Mouse (Mus musculus): Measurements from ENCODE around the gene Gbe1. TPM values are rescaled to one million over a fixed set of nuclear protein-coding genes. Genes with fewer than 3 reads are reported as not detected.

Gbe1 gene
- polyA plus RNA-seq, 1 experiment: 5.9 TPM

- TF ChIP-seq CEBPB (IDR thresholded peaks at IDR 0.05; ENCODE audit: insufficient read depth, poor library complexity, severe bottlenecking): no peak
- no peak for TF ChIP-seq MYOD1 (IDR thresholded peaks at IDR 0.05; ENCODE audit: control insufficient read depth in 1 of 3, insufficient read length in 2 of 3, low read depth in 2 of 3)
- no peak for TF ChIP-seq SRF (IDR thresholded peaks at IDR 0.05; ENCODE audit: control insufficient read depth, insufficient read length, low read depth)
- TF ChIP-seq POLR2AphosphoS2 (IDR thresholded peaks at IDR 0.05; ENCODE audit: insufficient read length, low read depth): no peak
- no peak for TF ChIP-seq TCF3 (IDR thresholded peaks at IDR 0.05; ENCODE audit: insufficient read length, low read depth)
- TF ChIP-seq REST (IDR thresholded peaks at IDR 0.05; ENCODE audit: insufficient read depth, insufficient read length): no peak
- no peak for TF ChIP-seq USF1 (IDR thresholded peaks at IDR 0.05; ENCODE audit: low read depth)
- no peak for TF ChIP-seq E2F4 (IDR thresholded peaks at IDR 0.05; ENCODE audit: insufficient read depth)
- no peak for TF ChIP-seq MYOG (IDR thresholded peaks at IDR 0.05; ENCODE audit: control insufficient read depth in 1 of 3, insufficient read depth in 1 of 3, insufficient read length in 2 of 3, low read depth in 2 of 3)
- no peak for TF ChIP-seq TCF12 (IDR thresholded peaks at IDR 0.05; ENCODE audit: insufficient read depth, poor library complexity, severe bottlenecking)
- no peak for TF ChIP-seq POLR2A (IDR thresholded peaks at IDR 0.05; ENCODE audit: insufficient read length, low read depth)
- Histone ChIP-seq H3K36me3 (ENCODE audit: control insufficient read depth, insufficient read depth) (no peaks in the 10 kb centered on the region), H3K4me2 (ENCODE audit: low read depth) (no peak overlapping the region), H3ac (ENCODE audit: control insufficient read depth, insufficient read length) (no peak overlapping the region), H3K79me2 (ENCODE audit: control insufficient read depth, insufficient read depth) (no peaks in the 10 kb centered on the region), H3K4me3 (no peak overlapping the region), H3K27me3 (ENCODE audit: control insufficient read depth, insufficient read depth, insufficient read length) (no peaks in the 10 kb centered on the region)
Measured at GRCm38 (mm10) chr16:70585964-70586363, 272.2 kb downstream of the Gbe1 start.

GRCm38 (mm10) chr16:70602326-70602725 lies 288.6 kb downstream of the Gbe1 start:
- TF ChIP-seq CEBPB (IDR thresholded peaks at IDR 0.05; ENCODE audit: insufficient read depth, poor library complexity, severe bottlenecking) (no peak), TCF3 (IDR thresholded peaks at IDR 0.05; ENCODE audit: insufficient read length, low read depth) (no peak), MYOD1 (IDR thresholded peaks at IDR 0.05; ENCODE audit: control insufficient read depth in 1 of 3, insufficient read length in 2 of 3, low read depth in 2 of 3) (no peak), MYOG (IDR thresholded peaks at IDR 0.05; ENCODE audit: control insufficient read depth in 1 of 3, insufficient read depth in 1 of 3, insufficient read length in 2 of 3, low read depth in 2 of 3) (no peak), MAX (IDR thresholded peaks at IDR 0.05; ENCODE audit: low read depth) (no peak), USF1 (IDR thresholded peaks at IDR 0.05; ENCODE audit: low read depth) (no peak)
- H3K79me2 ChIP-seq (ENCODE audit: control insufficient read depth, insufficient read depth): no peaks in the 10 kb centered on the region
- no peak overlapping the region for H3ac ChIP-seq (ENCODE audit: control insufficient read depth, insufficient read length)
- H3K4me3 ChIP-seq: no peak overlapping the region
- no peak overlapping the region for H3K4me2 ChIP-seq (ENCODE audit: low read depth)
- H3K36me3 ChIP-seq (ENCODE audit: control insufficient read depth, insufficient read depth): no peaks in the 10 kb centered on the region
- H3K27me3 ChIP-seq (ENCODE audit: control insufficient read depth, insufficient read depth, insufficient read length): no peaks in the 10 kb centered on the region

GRCm38 (mm10) chr16:70608358-70608757 lies 294.6 kb downstream of the Gbe1 start:
- Histone ChIP-seq H3K36me3 (ENCODE audit: control insufficient read depth, insufficient read depth) (no peaks in the 10 kb centered on the region), H3K79me2 (ENCODE audit: control insufficient read depth, insufficient read depth) (no peaks in the 10 kb centered on the region), H3ac (ENCODE audit: control insufficient read depth, insufficient read length) (no peak overlapping the region), H3K27me3 (ENCODE audit: control insufficient read depth, insufficient read depth, insufficient read length) (no peaks in the 10 kb centered on the region), H3K4me2 (ENCODE audit: low read depth) (no peak overlapping the region), H3K4me3 (no peak overlapping the region)
- no peak for TF ChIP-seq SRF (IDR thresholded peaks at IDR 0.05; ENCODE audit: control insufficient read depth, insufficient read length, low read depth)
- TF ChIP-seq POLR2A (IDR thresholded peaks at IDR 0.05; ENCODE audit: insufficient read length, low read depth): no peak
- TF ChIP-seq POLR2AphosphoS2 (IDR thresholded peaks at IDR 0.05; ENCODE audit: insufficient read length, low read depth): no peak
- TF ChIP-seq MYOD1 (IDR thresholded peaks at IDR 0.05; ENCODE audit: control insufficient read depth in 1 of 3, insufficient read length in 2 of 3, low read depth in 2 of 3): no peak
- no peak for TF ChIP-seq USF1 (IDR thresholded peaks at IDR 0.05; ENCODE audit: low read depth)
- no peak for TF ChIP-seq E2F4 (IDR thresholded peaks at IDR 0.05; ENCODE audit: insufficient read depth)
- no peak for TF ChIP-seq TCF12 (IDR thresholded peaks at IDR 0.05; ENCODE audit: insufficient read depth, poor library complexity, severe bottlenecking)

GRCm38 (mm10) chr16:70617691-70618090 lies 303.9 kb downstream of the Gbe1 start:
- H3K4me3 ChIP-seq: no peak overlapping the region
- H3ac ChIP-seq (ENCODE audit: control insufficient read depth, insufficient read length): no peak overlapping the region
- H3K27me3 ChIP-seq (ENCODE audit: control insufficient read depth, insufficient read depth, insufficient read length): no peaks in the 10 kb centered on the region
- H3K79me2 ChIP-seq (ENCODE audit: control insufficient read depth, insufficient read depth): no peaks in the 10 kb centered on the region
- H3K36me3 ChIP-seq (ENCODE audit: control insufficient read depth, insufficient read depth): no peaks in the 10 kb centered on the region
- TF ChIP-seq POLR2AphosphoS2 (IDR thresholded peaks at IDR 0.05; ENCODE audit: insufficient read length, low read depth) (no peak), MAX (IDR thresholded peaks at IDR 0.05; ENCODE audit: low read depth) (no peak), POLR2A (IDR thresholded peaks at IDR 0.05; ENCODE audit: insufficient read length, low read depth) (no peak), REST (IDR thresholded peaks at IDR 0.05; ENCODE audit: insufficient read depth, insufficient read length) (no peak), E2F4 (IDR thresholded peaks at IDR 0.05; ENCODE audit: insufficient read depth) (no peak)
- H3K4me2 ChIP-seq (ENCODE audit: low read depth): no peak overlapping the region

- H3K27me3 ChIP-seq (ENCODE audit: control insufficient read depth, insufficient read depth, insufficient read length): no peaks in the 10 kb centered on the region
- H3K36me3 ChIP-seq (ENCODE audit: control insufficient read depth, insufficient read depth): no peaks in the 10 kb centered on the region
- no peaks in the 10 kb centered on the region for H3K79me2 ChIP-seq (ENCODE audit: control insufficient read depth, insufficient read depth)
- no peak overlapping the region for H3K4me2 ChIP-seq (ENCODE audit: low read depth)
- H3ac ChIP-seq (ENCODE audit: control insufficient read depth, insufficient read length): no peak overlapping the region
- H3K4me3 ChIP-seq: no peak overlapping the region
- TF ChIP-seq CEBPB (IDR thresholded peaks at IDR 0.05; ENCODE audit: insufficient read depth, poor library complexity, severe bottlenecking): no peak
- TF ChIP-seq REST (IDR thresholded peaks at IDR 0.05; ENCODE audit: insufficient read depth, insufficient read length): no peak
- TF ChIP-seq MAX (IDR thresholded peaks at IDR 0.05; ENCODE audit: low read depth): no peak
- no peak for TF ChIP-seq MYOG (IDR thresholded peaks at IDR 0.05; ENCODE audit: control insufficient read depth in 1 of 3, insufficient read depth in 1 of 3, insufficient read length in 2 of 3, low read depth in 2 of 3)
- TF ChIP-seq TCF3 (IDR thresholded peaks at IDR 0.05; ENCODE audit: insufficient read length, low read depth): no peak
- TF ChIP-seq E2F4 (IDR thresholded peaks at IDR 0.05; ENCODE audit: insufficient read depth): no peak
- no peak for TF ChIP-seq USF1 (IDR thresholded peaks at IDR 0.05; ENCODE audit: low read depth)
- no peak for TF ChIP-seq MYOD1 (IDR thresholded peaks at IDR 0.05; ENCODE audit: control insufficient read depth in 1 of 3, insufficient read length in 2 of 3, low read depth in 2 of 3)
- TF ChIP-seq SRF (IDR thresholded peaks at IDR 0.05; ENCODE audit: control insufficient read depth, insufficient read length, low read depth): no peak
- no peak for TF ChIP-seq POLR2AphosphoS2 (IDR thresholded peaks at IDR 0.05; ENCODE audit: insufficient read length, low read depth)
Measured at GRCm38 (mm10) chr16:70618168-70618567, 304.4 kb downstream of the Gbe1 start.

Measured in myocyte (in vitro differentiated cells).